Mouse (Mus musculus): ENCODE data around the gene Gm10719. TPM values are rescaled to one million over a fixed set of nuclear protein-coding genes. Genes with fewer than 3 reads are reported as not detected.
"Not testable (repeated sequence)": the region's sequence is repeated elsewhere in the genome, so short reads cannot be mapped to it uniquely, and the experiment has no call there.

The Gm10719 gene
- polyA plus RNA-seq, 1 experiment from 2014 or later = not detected

DNA sequence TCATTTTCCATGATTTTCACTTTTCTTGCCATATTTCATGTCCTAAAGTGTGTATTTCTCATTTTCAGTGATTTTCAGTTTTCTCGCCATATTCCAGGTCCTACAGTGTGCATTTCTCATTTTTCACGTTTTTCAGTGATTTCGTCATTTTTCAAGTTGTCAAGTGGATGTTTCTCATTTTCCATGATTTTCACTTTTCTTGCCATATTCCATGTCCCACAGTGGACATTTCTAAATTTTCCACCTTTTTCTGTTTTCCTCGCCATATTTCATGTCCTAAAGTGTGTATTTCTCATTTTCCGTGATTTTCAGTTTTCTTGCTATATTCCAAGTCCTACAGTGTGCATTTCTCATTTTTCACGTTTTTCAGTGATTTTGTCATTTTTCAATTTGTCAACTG is 1.3 kb upstream of the Gm10719 start:
- ATAC-seq (ENCODE audit: insufficient number of reproducible peaks, insufficient read depth, low FRiP score, low TSS enrichment, low read depth); H3K36me3 ChIP-seq; H3K4me1 ChIP-seq; H3K27me3 ChIP-seq; H3K9me3 ChIP-seq; H3K4me2 ChIP-seq; H3K9ac ChIP-seq; H3K27ac ChIP-seq; H3K4me3 ChIP-seq: not testable (repeated sequence)
- WGBS = 75% methylated on average over 6 of the region's 6 CpGs

DNA sequence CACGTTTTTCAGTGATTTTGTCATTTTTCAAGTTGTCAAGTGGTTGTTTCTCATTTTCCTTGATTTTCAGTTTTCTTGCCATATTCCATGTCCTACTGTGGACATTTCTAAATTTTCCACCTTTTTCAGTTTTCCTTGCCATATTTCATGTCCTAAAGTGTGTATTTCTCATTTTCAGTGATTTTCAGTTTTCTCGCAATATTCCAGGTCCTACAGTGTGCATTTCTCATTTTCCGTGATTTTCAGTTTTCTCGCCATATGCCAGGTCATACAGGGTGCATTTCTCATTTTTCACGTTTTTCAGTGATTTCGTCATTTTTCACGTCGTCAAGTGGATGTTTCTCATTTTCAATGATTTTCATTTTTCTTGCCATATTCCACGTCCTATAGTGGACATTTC is 1.7 kb downstream of the Gm10719 start:
- not testable (repeated sequence) for H3K4me2 ChIP-seq; ATAC-seq (ENCODE audit: insufficient number of reproducible peaks, insufficient read depth, low FRiP score, low TSS enrichment, low read depth); H3K9ac ChIP-seq; H3K27ac ChIP-seq; H3K9me3 ChIP-seq; H3K4me1 ChIP-seq; H3K36me3 ChIP-seq; H3K27me3 ChIP-seq; H3K4me3 ChIP-seq
- WGBS = 64% methylated on average over 9 of the region's 9 CpGs

DNA sequence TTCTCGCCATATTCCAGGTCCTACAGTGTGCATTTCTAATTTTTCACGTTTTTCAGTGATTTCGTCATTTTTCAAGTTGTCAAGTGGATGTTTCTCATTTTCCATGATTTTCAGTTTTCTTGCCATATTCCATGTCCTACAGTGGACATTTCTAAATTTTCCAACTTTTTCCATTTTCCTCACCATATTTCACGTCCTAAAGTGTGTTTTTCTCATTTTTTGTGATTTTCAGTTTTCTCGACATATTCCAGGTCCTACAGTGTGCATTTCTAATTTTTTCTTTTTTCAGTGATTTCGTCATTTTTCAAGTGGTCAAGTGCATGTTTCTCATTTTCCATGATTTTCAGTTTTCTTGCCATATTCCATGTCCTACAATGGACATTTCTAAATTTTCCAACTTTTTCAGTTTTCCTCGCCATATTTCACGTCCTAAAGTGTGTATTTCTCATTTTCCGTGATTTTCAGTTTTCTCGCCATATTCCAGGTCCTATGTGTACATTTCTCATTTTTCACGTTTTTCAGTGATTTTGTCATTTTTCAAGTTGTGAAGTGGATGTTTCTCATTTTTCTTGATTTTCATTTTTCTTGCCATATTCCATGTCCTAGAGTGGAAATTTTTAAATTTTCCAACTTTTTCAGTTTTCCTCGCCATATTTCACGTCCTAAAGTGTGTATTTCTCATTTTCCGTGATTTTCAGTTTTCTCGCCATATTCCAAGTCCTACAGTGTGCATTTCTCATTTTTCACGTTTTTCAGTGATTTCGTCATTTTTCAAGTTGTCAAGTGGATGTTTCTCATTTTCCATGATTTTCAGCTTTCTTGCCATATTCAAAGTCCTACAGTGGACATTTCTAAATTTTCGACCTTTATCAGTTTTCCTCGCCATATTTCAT is 2.9 kb downstream of the Gm10719 start:
- H3K9me3 ChIP-seq, H3K4me1 ChIP-seq, H3K27me3 ChIP-seq, H3K36me3 ChIP-seq, H3K4me3 ChIP-seq, H3K27ac ChIP-seq, H3K4me2 ChIP-seq, H3K9ac ChIP-seq: not testable (repeated sequence)
- peak; percentile 67; the same call in 1 of the 2 replicates for ATAC-seq (ENCODE audit: insufficient number of reproducible peaks, insufficient read depth, low FRiP score, low TSS enrichment, low read depth)
- 77% methylated on average over 17 of the region's 19 CpGs for WGBS

DNA sequence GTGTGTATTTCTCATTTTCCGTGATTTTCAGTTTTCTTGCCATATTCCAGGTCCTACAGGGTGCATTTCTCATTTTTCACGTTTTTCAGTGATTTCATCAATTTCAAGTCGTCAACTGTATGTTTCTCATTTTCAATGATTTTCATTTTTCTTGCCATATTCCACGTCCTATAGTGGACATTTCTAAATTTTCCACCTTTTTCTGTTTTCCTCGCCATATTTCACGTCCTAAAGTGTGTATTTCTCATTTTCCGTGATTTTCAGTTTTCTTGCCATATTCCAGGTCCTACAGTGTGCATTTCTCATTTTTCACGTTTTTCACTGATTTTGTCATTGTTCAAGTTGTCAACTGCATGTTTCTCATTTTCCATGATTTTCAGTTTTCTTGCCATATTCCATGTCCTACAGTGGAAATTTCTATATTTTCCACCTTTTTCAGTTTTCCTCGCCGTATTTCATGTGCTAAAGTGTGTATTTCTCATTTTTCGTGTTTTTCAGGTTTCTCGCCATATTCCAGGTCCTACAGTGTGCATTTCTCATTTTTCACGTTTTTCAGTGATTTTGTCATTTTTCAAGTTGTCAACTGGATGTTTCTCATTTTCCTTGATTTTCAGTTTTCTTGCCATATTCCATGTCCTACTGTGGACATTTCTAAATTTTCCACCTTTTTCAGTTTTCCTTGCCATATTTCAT is 5.3 kb downstream of the Gm10719 start:
- not testable (repeated sequence) for H3K27me3 ChIP-seq; H3K36me3 ChIP-seq; ATAC-seq (ENCODE audit: insufficient number of reproducible peaks, insufficient read depth, low FRiP score, low TSS enrichment, low read depth); H3K9me3 ChIP-seq; H3K4me1 ChIP-seq; H3K27ac ChIP-seq; H3K4me3 ChIP-seq; H3K9ac ChIP-seq; H3K4me2 ChIP-seq
- WGBS = 73% methylated on average over 11 of the region's 13 CpGs

DNA sequence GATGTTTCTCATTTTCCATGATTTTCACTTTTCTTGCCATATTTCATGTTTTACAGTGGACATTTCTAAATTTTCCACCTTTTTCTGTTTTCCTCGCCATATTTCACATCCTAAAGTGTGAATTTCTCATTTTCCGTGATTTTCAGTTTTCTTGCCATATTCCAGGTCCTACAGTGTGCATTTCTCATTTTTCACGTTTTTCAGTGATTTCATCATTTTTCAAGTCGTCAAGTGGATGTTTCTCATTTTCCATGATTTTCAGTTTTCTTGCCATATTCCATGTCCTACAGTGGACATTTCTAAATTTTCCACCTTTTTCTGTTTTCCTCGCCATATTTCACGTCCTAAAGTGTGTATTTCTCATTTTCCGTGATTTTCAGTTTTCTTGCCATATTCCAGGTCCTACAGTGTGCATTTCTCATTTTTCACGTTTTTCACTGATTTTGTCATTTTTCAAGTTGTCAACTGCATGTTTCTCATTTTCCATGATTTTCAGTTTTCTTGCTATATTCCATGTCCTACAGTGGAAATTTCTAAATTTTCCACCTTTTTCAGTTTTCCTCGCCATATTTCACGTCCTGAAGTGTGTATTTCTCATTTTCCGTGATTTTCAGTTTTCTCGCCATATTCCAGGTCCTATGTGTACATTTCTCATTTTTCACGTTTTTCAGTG is 6.2 kb downstream of the Gm10719 start, which contains the start of gene Gm10718:
Gene Gm10718 (plus strand): TSS at position 236 of the 673 bp plus-strand sequence.
- WGBS = 76% methylated on average over 12 of the region's 13 CpGs
- not testable (repeated sequence) for H3K27me3 ChIP-seq; H3K4me1 ChIP-seq; H3K4me2 ChIP-seq; H3K27ac ChIP-seq; H3K4me3 ChIP-seq; H3K9ac ChIP-seq; ATAC-seq (ENCODE audit: insufficient number of reproducible peaks, insufficient read depth, low FRiP score, low TSS enrichment, low read depth); H3K9me3 ChIP-seq; H3K36me3 ChIP-seq

DNA sequence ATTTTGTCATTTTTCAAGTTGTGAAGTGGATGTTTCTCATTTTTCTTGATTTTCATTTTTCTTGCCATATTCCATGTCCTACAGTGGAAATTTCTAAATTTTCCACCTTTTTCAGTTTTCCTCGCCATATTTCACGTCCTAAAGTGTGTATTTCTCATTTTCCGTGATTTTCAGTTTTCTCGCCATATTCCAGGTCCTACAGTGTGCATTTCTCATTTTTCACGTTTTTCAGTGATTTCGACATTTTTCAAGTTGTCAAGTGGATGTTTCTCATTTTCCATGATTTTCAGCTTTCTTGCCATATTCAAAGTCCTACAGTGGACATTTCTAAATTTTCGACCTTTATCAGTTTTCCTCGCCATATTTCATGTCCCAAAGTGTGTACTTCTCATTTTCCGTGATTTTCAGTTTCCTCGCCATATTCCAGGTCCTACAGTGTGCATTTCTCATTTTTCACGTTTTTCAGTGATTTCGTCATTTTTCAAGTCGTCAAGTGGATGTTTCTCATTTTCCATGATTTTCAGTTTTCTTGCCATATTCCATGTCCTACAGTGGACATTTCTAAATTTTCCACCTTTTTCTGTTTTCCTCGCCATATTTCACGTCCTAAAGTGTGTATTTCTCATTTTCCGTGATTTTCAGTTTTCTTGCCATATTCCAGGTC is 6.9 kb downstream of the Gm10719 start:
- not testable (repeated sequence) for H3K27me3 ChIP-seq

DNA sequence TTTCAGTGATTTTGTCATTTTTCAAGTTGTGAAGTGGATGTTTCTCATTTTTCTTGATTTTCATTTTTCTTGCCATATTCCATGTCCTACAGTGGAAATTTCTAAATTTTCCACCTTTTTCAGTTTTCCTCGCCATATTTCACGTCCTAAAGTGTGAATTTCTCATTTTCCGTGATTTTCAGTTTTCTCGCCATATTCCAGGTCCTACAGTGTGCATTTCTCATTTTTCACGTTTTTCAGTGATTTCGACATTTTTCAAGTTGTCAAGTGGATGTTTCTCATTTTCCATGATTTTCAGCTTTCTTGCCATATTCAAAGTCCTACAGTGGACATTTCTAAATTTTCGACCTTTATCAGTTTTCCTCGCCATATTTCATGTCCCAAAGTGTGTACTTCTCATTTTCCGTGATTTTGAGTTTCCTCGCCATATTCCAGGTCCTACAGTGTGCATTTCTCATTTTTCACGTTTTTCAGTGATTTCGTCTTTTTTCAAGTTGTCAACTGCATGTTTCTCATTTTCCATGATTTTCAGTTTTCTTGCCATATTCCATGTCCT is 7.8 kb downstream of the Gm10719 start, which contains the start of gene Gm10717:
Gene Gm10717 (plus strand): TSS at position 506 of the 556 bp plus-strand sequence.
- H3K9ac ChIP-seq; H3K4me3 ChIP-seq; ATAC-seq (ENCODE audit: insufficient number of reproducible peaks, insufficient read depth, low FRiP score, low TSS enrichment, low read depth); H3K4me1 ChIP-seq; H3K27ac ChIP-seq; H3K27me3 ChIP-seq; H3K9me3 ChIP-seq; H3K4me2 ChIP-seq; H3K36me3 ChIP-seq: not testable (repeated sequence)
- 70% methylated on average over 12 of the region's 12 CpGs for WGBS

More for the DNA sequence above, 6.9 kb downstream of the Gm10719 start:
- not testable (repeated sequence) for ATAC-seq (ENCODE audit: insufficient number of reproducible peaks, insufficient read depth, low FRiP score, low TSS enrichment, low read depth); H3K9me3 ChIP-seq; H3K4me3 ChIP-seq; H3K4me2 ChIP-seq; H3K27ac ChIP-seq; H3K36me3 ChIP-seq; H3K4me1 ChIP-seq; H3K9ac ChIP-seq
- WGBS = 77% methylated on average over 16 of the region's 16 CpGs

DNA sequence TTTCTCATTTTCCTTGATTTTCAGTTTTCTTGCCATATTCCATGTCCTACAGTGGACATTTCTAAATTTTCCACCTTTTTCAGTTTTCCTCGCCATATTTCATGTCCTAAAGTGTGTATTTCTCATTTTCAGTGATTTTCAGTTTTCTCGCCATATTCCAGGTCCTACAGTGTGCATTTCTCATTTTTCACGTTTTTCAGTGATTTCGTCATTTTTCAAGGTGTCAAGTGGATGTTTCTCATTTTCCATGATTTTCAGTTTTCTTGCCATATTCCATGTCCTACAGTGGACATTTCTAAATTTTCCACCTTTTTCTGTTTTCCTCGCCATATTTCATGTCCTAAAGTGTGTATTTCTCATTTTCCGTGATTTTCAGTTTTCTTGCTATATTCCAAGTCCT is 8.4 kb downstream of the Gm10719 start:
- H3K9ac ChIP-seq; H3K4me2 ChIP-seq; H3K36me3 ChIP-seq; H3K27me3 ChIP-seq; H3K27ac ChIP-seq; H3K9me3 ChIP-seq; H3K4me1 ChIP-seq; ATAC-seq (ENCODE audit: insufficient number of reproducible peaks, insufficient read depth, low FRiP score, low TSS enrichment, low read depth); H3K4me3 ChIP-seq: not testable (repeated sequence)
- WGBS = 73% methylated on average over 5 of the region's 6 CpGs

DNA sequence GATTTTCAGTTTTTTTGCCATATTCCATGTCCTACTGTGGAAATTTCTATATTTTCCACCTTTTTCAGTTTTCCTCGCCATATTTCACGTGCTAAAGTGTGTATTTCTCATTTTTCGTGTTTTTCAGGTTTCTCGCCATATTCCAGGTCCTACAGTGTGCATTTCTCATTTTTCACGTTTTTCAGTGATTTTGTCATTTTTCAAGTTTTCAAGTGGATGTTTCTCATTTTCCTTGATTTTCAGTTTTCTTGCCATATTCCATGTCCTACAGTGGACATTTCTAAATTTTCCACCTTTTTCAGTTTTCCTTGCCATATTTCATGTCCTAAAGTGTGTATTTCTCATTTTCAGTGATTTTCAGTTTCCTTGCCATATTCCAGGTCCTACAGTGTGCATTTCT is 8.9 kb downstream of the Gm10719 start:
- H3K27ac ChIP-seq; H3K27me3 ChIP-seq; H3K4me3 ChIP-seq; ATAC-seq (ENCODE audit: insufficient number of reproducible peaks, insufficient read depth, low FRiP score, low TSS enrichment, low read depth); H3K4me1 ChIP-seq; H3K9me3 ChIP-seq; H3K4me2 ChIP-seq; H3K9ac ChIP-seq; H3K36me3 ChIP-seq: not testable (repeated sequence)
- WGBS = 75% methylated on average over 5 of the region's 5 CpGs

DNA sequence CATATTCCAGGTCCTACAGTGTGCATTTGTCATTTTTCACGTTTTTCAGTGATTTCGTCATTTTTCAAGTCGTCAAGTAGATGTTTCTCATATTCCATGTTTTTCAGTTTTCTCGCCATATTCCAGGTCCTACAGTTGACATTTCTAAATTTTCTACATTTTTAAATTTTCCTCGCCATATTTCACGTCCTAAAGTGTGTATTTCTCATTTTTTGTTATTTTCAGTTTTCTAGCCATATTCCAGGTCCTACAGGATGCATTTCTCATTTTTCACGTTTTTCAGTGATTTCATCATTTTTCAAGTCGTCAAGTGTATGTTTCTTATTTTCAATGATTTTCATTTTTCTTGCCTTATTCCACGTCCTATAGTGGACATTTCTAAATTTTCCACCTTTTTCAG is 9.5 kb downstream of the Gm10719 start:
- not testable (repeated sequence) for ATAC-seq (ENCODE audit: insufficient number of reproducible peaks, insufficient read depth, low FRiP score, low TSS enrichment, low read depth); H3K9ac ChIP-seq; H3K9me3 ChIP-seq; H3K27me3 ChIP-seq; H3K4me2 ChIP-seq; H3K27ac ChIP-seq; H3K36me3 ChIP-seq; H3K4me1 ChIP-seq; H3K4me3 ChIP-seq
- 68% methylated on average over 9 of the region's 9 CpGs for WGBS

DNA sequence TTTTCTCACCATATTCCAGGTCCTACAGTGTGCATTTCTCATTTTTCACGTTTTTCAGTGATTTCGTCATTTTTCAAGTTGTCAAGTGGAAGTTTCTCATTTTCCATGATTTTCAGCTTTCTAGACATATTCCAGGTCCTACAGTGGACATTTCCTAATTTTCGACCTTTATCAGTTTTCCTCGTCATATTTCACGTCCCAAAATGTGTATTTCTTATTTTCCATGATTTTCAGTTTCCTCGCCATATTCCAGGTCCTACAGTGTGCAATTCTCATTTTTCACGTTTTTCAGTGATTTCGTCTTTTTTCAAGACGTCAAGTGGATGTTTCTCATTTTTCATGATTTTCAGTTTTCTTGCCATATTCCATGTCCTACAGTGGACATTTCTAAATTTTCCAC is 10.0 kb downstream of the Gm10719 start:
- H3K4me2 ChIP-seq; H3K27ac ChIP-seq; H3K9ac ChIP-seq; H3K36me3 ChIP-seq; H3K4me3 ChIP-seq; H3K27me3 ChIP-seq; ATAC-seq (ENCODE audit: insufficient number of reproducible peaks, insufficient read depth, low FRiP score, low TSS enrichment, low read depth); H3K4me1 ChIP-seq; H3K9me3 ChIP-seq: not testable (repeated sequence)
- WGBS = 70% methylated on average over 9 of the region's 9 CpGs

All from embryonic facial prominence, embryonic 13.5 days (tissue).